Mouse (Mus musculus) hindbrain, embryonic 10.5 days (tissue): ENCODE data around the gene Gm21680. TPM values are rescaled to one million over a fixed set of nuclear protein-coding genes. Genes with fewer than 3 reads are reported as not detected.
"Not testable (repeated sequence)": the region's sequence is repeated elsewhere in the genome, so short reads cannot be mapped to it uniquely, and the experiment has no call there.

Experiments used
- DNase-seq: peaks from one replicate; pipeline ENCODE4 v3.0.0-alpha.2; 2017; ENCODE audit warnings: low spot score
- H3K27ac ChIP-seq: fragments of 300-500 bp; sonication (generic); 2 replicates; pipeline ENCODE4 v1.5.1; 2016; ENCODE audit warnings: mild to moderate bottlenecking, moderate library complexity
- H3K27me3 ChIP-seq: fragments of 300-500 bp; sonication (generic); 2 replicates; pipeline ENCODE4 v1.6.1; 2016; ENCODE audit warnings: mild to moderate bottlenecking; ENCODE audit not compliant: poor library complexity, insufficient read depth, severe bottlenecking
- H3K36me3 ChIP-seq: fragments of 300-500 bp; sonication (generic); 2 replicates; pipeline ENCODE4 v1.6.1; 2016; ENCODE audit warnings: mild to moderate bottlenecking, moderate library complexity
- H3K4me1 ChIP-seq: fragments of 300-500 bp; sonication (generic); replicated peaks from 2 replicates; pipeline ENCODE4 v1.6.1; 2016; ENCODE audit warnings: mild to moderate bottlenecking
- H3K4me3 ChIP-seq: fragments of 300-500 bp; sonication (generic); 2 replicates; pipeline ENCODE4 v1.5.1; 2016; ENCODE audit warnings: mild to moderate bottlenecking, moderate library complexity
- H3K9me3 ChIP-seq: fragments of 300-500 bp; sonication (generic); 2 replicates; pipeline ENCODE4 v1.6.1; 2016; ENCODE audit warnings: mild to moderate bottlenecking, moderate library complexity
- WGBS: fragments of 180-500 bp; shearing (Covaris S2); methylation state at CpG from one replicate; pipeline ENCODE4 v1.1.7; 2016; 5-methylcytosine and 5-hydroxymethylcytosine counted together
- polyA plus RNA-seq: library from polyadenylated mRNA; unstranded; fragments of >200 nt; fragmentation: Nextera tagmentation; extraction: Ambion mirVana; gene quantifications from 2 replicates; pipeline ENCODE4 v1.2.1, GENCODE M21; 2016

The Gm21680 gene
- not detected in 2 replicates for polyA plus RNA-seq

DNA sequence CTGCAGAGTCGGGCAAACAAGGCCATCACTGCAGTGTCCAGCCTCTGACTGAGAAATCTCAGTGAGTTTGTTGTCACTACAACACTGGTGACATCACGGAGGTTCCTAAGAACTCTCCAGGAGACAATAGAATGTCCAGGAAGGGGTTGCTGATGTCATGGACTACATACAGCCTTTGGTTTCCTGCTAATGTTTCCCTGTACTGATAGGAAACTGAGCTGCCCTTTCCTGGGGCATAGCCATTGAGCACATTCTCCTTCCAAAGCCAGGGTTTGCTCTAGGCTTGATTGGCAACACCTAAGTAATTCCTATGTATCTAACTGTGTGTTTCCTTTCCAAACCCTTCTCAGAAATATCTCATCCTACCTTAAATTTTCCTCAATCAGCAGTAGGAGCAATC is at the start of gene Gm21680:
Gene Gm21680 (minus strand): TSS at position 101 of the 400 bp plus-strand sequence.
- WGBS, result no CpG with 5 or more reads among the region's 2 CpGs
- H3K4me1 ChIP-seq, H3K4me3 ChIP-seq, H3K36me3 ChIP-seq, H3K27me3 ChIP-seq, H3K27ac ChIP-seq, H3K9me3 ChIP-seq, DNase-seq: not testable (repeated sequence)

DNA sequence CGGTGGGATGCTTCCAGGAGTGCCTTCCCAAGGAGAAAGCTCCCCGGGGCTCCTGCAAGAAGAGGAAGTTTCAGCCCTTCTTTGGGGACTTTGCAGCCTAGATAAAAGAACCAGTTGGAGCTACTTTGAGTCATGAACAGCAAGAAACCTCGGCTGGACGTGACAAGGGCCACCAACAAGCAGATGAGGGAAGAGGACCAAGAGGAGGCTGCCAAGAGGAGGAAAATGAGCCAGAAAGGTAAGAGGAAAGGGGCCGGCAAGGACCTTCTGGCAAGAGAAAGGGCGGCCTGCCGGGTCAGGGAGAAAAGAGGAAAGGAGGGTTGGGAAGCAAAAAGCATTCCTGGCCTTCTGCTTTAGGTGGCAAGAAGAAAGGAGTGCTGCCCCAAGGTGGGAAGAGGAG is 35.2 kb upstream of the Gm21680 start:
- Histone ChIP-seq H3K27me3 (peaks cover 11% of the 10 kb centered on the region), H3K4me3 (peak overlapping the region; percentile 44; the same call in 1 of the 2 replicates)
- not testable (repeated sequence) for H3K27ac ChIP-seq, H3K9me3 ChIP-seq, H3K36me3 ChIP-seq, DNase-seq, H3K4me1 ChIP-seq
- WGBS, result 61% methylated on average over 7 of the region's 7 CpGs

DNA sequence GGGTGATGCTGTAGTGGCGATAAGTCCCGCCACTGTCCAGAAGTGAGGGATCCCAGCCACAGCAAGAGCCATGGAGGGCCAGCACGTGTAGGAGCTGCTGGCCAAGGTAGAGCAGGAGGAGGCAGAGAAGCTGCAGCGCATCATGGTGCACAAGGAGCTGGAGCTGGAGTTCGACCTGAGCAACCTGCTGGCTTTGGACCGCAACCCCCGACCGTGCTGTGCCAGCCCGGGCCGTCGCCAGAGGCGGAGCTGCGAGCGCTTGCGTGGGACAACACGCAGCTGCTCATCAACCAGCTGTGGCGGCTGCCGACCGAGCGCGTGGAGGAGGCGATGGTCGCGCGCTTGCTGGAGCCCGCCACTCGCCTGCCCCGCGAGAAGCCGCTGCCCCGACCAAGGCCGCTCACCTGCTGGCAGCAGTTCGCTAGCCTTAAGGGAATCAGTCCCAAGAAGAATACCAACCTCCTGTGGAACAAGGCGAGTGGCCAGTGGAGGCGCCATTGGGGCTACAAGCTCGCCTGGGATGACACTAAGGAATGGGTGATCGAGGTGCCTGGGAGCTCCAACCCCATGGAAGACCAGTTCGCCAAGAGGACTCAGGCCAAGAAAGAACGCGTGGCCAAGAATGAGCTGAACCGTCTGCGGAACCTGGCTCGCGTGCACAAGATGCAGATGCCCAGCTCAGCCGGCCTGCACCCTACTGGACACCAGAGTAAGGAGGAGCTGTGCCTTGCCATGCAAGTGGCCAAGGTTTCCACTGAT is 34.7 kb upstream of the Gm21680 start:
- H3K9me3 ChIP-seq, H3K36me3 ChIP-seq, H3K4me1 ChIP-seq, H3K27ac ChIP-seq: not testable (repeated sequence)
- 20% methylated on average over 45 of the region's 45 CpGs for WGBS
- DNase-seq, result peak; percentile 67
- peaks cover 11% of the 10 kb centered on the region for H3K27me3 ChIP-seq
- peak overlapping the region; percentile 44 for H3K4me3 ChIP-seq

DNA sequence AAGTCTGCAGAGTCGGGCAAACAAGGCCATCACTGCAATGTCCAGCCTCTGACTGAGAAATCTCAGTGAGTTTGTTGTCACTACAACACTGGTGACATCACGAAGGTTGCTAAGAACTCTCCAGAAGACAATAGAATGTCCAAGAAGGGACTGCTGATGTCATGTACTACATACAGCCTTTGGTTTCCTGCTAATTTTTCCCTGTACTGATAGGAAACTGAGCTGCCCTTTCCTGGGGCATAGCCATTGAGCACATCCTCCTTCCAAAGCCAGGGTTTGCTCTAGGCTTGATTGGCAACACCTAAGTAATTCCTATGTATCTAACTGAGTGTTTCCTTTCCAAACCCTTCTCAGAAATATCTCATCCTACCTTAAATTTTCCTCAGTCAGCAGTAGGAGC is 32.2 kb upstream of the Gm21680 start, which contains the start of gene Gm1979:
Gene Gm1979 (minus strand): TSS at position 101 of the 400 bp plus-strand sequence.
- H3K36me3 ChIP-seq, H3K4me1 ChIP-seq, H3K27ac ChIP-seq, H3K4me3 ChIP-seq, DNase-seq, H3K9me3 ChIP-seq: not testable (repeated sequence)
- WGBS, result 95% methylated on average over 1 of the region's 2 CpGs
- peaks cover 11% of the 10 kb centered on the region for H3K27me3 ChIP-seq

GRCm38 (mm10) chr5:25988550-25988949 is 16.1 kb upstream of the Gm21680 start, which contains the start of gene Gm21698:
Gene Gm21698, minus strand, starts transcription at chr5:25988650.
- H3K9me3 ChIP-seq, H3K27me3 ChIP-seq: not testable (repeated sequence)
- no CpG with 5 or more reads among the region's 3 CpGs for WGBS

GRCm38 (mm10) chr5:25957050-25957449 is 15.4 kb downstream of the Gm21680 start:
- peak overlapping the region; percentile 36 for H3K4me3 ChIP-seq
- WGBS, result 66% methylated on average over 17 of the region's 17 CpGs
- H3K27ac ChIP-seq, H3K27me3 ChIP-seq, H3K9me3 ChIP-seq, H3K36me3 ChIP-seq, DNase-seq, H3K4me1 ChIP-seq: not testable (repeated sequence)

More at GRCm38 (mm10) chr5:25988550-25988949, 16.1 kb upstream of the Gm21680 start, which contains the start of gene Gm21698:
- DNase-seq, H3K4me1 ChIP-seq, H3K27ac ChIP-seq, H3K36me3 ChIP-seq, H3K4me3 ChIP-seq: not testable (repeated sequence)

DNA sequence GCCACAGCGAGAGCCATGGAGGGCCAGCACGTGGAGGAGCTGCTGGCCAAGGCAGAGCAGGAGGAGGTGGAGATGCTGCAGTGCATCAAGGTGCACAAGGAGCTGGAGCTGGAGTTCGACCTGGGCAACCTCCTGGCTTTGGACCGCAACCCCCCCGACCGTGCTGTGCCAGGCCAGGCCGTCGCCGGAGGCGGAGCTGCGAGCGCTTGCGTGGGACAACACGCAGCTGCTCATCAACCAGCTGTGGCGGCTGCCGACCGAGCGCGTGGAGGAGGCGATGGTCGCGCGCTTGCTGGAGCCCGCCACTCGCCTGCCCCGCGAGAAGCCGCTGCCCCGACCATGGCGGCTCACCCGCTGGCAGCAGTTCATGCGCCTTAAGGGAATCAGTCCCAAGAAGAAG is 15.9 kb downstream of the Gm21680 start:
- DNase-seq, result peak; percentile 21
- not testable (repeated sequence) for H3K27me3 ChIP-seq, H3K4me1 ChIP-seq, H3K27ac ChIP-seq, H3K36me3 ChIP-seq, H3K9me3 ChIP-seq
- 27% methylated on average over 32 of the region's 32 CpGs for WGBS
- H3K4me3 ChIP-seq, result peak overlapping the region; percentile 36

DNA sequence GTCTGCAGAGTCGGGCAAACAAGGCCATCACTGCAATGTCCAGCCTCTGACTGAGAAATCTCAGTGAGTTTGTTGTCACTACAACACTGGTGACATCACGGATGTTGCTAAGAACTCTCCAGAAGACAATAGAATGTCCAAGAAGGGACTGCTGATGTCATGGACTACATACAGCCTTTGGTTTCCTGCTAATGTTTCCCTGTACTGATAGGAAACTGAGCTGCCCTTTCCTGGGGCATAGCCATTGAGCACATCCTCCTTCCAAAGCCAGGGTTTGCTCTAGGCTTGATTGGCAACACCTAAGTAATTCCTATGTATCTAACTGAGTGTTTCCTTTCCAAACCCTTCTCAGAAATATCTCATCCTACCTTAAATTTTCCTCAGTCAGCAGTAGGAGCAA is 18.1 kb downstream of the Gm21680 start, which contains the start of gene Gm21671:
Gene Gm21671 (minus strand): TSS at position 101 of the 400 bp plus-strand sequence.
- not testable (repeated sequence) for H3K4me3 ChIP-seq, DNase-seq, H3K36me3 ChIP-seq, H3K9me3 ChIP-seq, H3K27ac ChIP-seq, H3K27me3 ChIP-seq, H3K4me1 ChIP-seq
- 77% methylated on average over 2 of the region's 2 CpGs for WGBS

DNA sequence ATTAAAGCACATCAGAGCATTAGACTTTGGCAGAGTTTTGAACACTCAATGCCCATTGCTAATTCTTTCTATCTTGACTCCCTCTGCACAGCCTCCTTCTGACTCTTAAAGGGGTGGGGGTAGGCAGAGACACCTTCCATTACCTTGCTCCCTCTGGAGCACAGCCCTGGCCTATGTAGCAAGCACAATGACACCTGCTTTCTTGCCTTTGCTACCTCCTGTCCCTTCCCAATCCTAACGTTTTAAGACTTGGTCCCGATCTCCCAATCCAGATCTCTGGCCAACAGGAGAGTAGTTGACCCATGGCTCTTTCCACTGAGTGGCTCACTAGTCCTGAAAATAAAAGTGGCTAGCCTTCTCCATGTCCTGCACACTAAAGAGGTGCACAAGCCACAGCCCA is 27.1 kb downstream of the Gm21680 start:
- 88% methylated on average over 2 of the region's 2 CpGs for WGBS
- H3K4me1 ChIP-seq, H3K27ac ChIP-seq, H3K9me3 ChIP-seq, H3K36me3 ChIP-seq, DNase-seq, H3K27me3 ChIP-seq, H3K4me3 ChIP-seq: not testable (repeated sequence)

DNA sequence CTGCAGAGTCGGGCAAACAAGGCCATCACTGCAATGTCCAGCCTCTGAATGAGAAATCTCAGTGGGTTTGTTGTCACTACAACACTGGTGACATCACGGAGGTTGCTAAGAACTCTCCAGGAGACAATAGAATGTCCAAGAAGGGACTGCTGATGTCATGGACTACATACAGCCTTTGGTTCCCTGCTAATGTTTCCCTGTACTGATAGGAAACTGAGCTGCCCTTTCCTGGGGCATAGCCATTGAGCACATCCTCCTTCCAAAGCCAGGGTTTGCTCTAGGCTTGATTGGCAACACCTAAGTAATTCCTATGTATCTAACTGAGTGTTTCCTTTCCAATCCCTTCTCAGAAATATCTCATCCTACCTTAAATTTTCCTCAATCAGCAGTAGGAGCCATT is 30.2 kb downstream of the Gm21680 start, which contains the start of gene Gm21663:
Gene Gm21663 (minus strand): TSS at position 101 of the 400 bp plus-strand sequence.
- not testable (repeated sequence) for H3K4me1 ChIP-seq, H3K36me3 ChIP-seq, H3K9me3 ChIP-seq, H3K27ac ChIP-seq, DNase-seq, H3K4me3 ChIP-seq, H3K27me3 ChIP-seq
- WGBS, result 56% methylated on average over 2 of the region's 2 CpGs

Other genes starting within 250 kb of the Gm21680 start
- 7.5 and 7.9 TPM in 2 replicates for gene Actr3b, start 212.7 kb downstream of the Gm21680 start, polyA plus RNA-seq
- 0.10 TPM in 1 of 2 replicates, not detected in the other for gene Gm21663, start 30.3 kb downstream of the Gm21680 start, polyA plus RNA-seq
- not detected in 2 replicates for gene Gm21671, start 18.2 kb downstream of the Gm21680 start, polyA plus RNA-seq
- gene Gm21698, start 16.0 kb upstream of the Gm21680 start, polyA plus RNA-seq, result 0.07 and 0.08 TPM in 2 replicates
- not detected in 2 replicates for gene Gm1979, start 32.1 kb upstream of the Gm21680 start, polyA plus RNA-seq
- gene Gm5862, start 50.3 kb upstream of the Gm21680 start, polyA plus RNA-seq, result not detected in 2 replicates
- gene Speer4a, start 66.9 kb upstream of the Gm21680 start, polyA plus RNA-seq, result 0.16 TPM in 1 of 2 replicates, not detected in the other
- not detected in 2 replicates for gene Gm7347, start 85.9 kb upstream of the Gm21680 start, polyA plus RNA-seq
- not detected in 2 replicates for gene Gm10471, start 116.6 kb upstream of the Gm21680 start, polyA plus RNA-seq
- gene 5031410I06Rik, start 132.7 kb upstream of the Gm21680 start, polyA plus RNA-seq, result 0.07 and 0.09 TPM in 2 replicates
- gene Gm10220, start 148.8 kb upstream of the Gm21680 start, polyA plus RNA-seq, result not detected in 2 replicates